Mouse (Mus musculus) intestine, embryonic 16.5 days (tissue): ENCODE measurements around the gene 4933411K16Rik. TPM values are rescaled to one million over a fixed set of nuclear protein-coding genes. Genes with fewer than 3 reads are reported as not detected.
A peak's percentile ranks its signal among the peaks of the same experiment; 100 is the strongest.

Source experiments
- ATAC-seq: fragments of 200-750 bp; cut with Nextera tagmentation; 2 replicates; pipeline ENCODE4 v1.8.0; 2017; ENCODE audit warnings: moderate TSS enrichment, moderate library complexity
- H3K27ac ChIP-seq: fragments of 300-500 bp; sonication (generic); 2 replicates; pipeline ENCODE4 v1.5.1; 2014; ENCODE audit warnings: mild to moderate bottlenecking, low read length
- H3K27me3 ChIP-seq: fragments of 300-500 bp; sonication (generic); replicated peaks from 2 replicates; pipeline ENCODE4 v1.6.1; 2014; ENCODE audit warnings: low read length, control low read depth, mixed read lengths; ENCODE audit not compliant: control insufficient read depth, insufficient read depth
- H3K36me3 ChIP-seq: fragments of 300-500 bp; sonication (generic); 2 replicates; pipeline ENCODE4 v1.6.1; 2014; ENCODE audit warnings: low read length, control low read depth; ENCODE audit not compliant: control insufficient read depth, insufficient read depth
- H3K4me1 ChIP-seq: fragments of 300-500 bp; sonication (generic); 2 replicates; pipeline ENCODE4 v1.6.1; 2014; ENCODE audit warnings: low read length, control low read depth, mixed read lengths; ENCODE audit not compliant: control insufficient read depth, insufficient read depth
- H3K4me2 ChIP-seq: fragments of 300-500 bp; sonication (generic); 2 replicates; pipeline ENCODE4 v1.6.1; 2014; ENCODE audit warnings: low read depth, low read length, control low read depth
- H3K4me3 ChIP-seq: fragments of 300-500 bp; sonication (generic); 2 replicates; pipeline ENCODE4 v1.5.1; 2014; ENCODE audit warnings: mild to moderate bottlenecking, low read length
- H3K9ac ChIP-seq: fragments of 300-500 bp; sonication (generic); 2 replicates; pipeline ENCODE4 v1.6.1; 2014; ENCODE audit warnings: low read depth, low read length
- H3K9me3 ChIP-seq: fragments of 300-500 bp; sonication (generic); 2 replicates; pipeline ENCODE4 v1.6.1; 2016; ENCODE audit warnings: low read length, control low read depth; ENCODE audit not compliant: control insufficient read depth
- WGBS: fragments of 180-500 bp; shearing (Covaris S2); extraction: QIAGEN DNeasy Blood & Tissue Kit; methylation state at CpG from one replicate; pipeline ENCODE4 v1.1.7; 2014; 5-methylcytosine and 5-hydroxymethylcytosine counted together
- polyA plus RNA-seq: library from polyadenylated mRNA; unstranded; fragments of >200 nt; fragmentation: Nextera tagmentation; extraction: Ambion mirVana; gene quantifications from 2 replicates; pipeline ENCODE4 v1.2.1, GENCODE M21; 2015

Gene 4933411K16Rik
- 0.16 TPM in 1 of 2 replicates, not detected in the other for polyA plus RNA-seq

GRCm38 (mm10) chr19:42051948-42052347 lies at the start of gene 4933411K16Rik:
TSS of gene 4933411K16Rik (plus strand) at chr19:42052248.
- no peak within 1 kb of the TSS for H3K4me3 ChIP-seq
- H3K9ac ChIP-seq: no peak within 1 kb of the TSS
- H3K27ac ChIP-seq: no peak within 1 kb of the TSS
- ATAC-seq: no peak
- WGBS: 71% methylated on average over 4 of the region's 4 CpGs
- H3K9me3 ChIP-seq: no peaks in the 10 kb centered on the region
- no peak within 1 kb of the TSS for H3K4me2 ChIP-seq
- no peaks in the 10 kb centered on the region for H3K4me1 ChIP-seq
- H3K36me3 ChIP-seq: no peaks in the 10 kb centered on the region
- H3K27me3 ChIP-seq: no peaks in the 10 kb centered on the region

DNA sequence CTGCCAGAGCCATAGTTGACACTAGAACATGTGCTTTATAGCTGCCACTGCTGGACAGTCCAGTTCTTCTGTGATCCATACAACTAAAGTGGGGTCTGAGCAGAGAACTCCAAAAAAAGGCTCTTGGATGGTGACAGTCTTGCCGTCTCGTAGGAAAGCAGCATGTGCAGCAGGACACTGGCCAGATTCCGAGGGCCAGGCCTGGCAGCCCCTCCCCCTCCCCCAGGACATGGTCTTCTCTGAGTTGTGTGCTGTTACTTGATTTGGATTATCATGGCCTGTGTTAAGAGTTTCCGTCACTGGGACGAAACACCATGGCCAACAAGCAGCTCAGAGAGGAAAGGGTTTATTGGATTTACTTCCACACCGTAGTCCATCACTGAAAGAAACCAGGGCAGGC lies 47.8 kb upstream of the 4933411K16Rik start:
- H3K4me3 ChIP-seq: no peak overlapping the region
- no peaks in the 10 kb centered on the region for H3K9me3 ChIP-seq
- no peak overlapping the region for H3K9ac ChIP-seq
- no peak overlapping the region for H3K27ac ChIP-seq
- H3K36me3 ChIP-seq: no peaks in the 10 kb centered on the region
- H3K27me3 ChIP-seq: no peaks in the 10 kb centered on the region
- H3K4me2 ChIP-seq: no peak overlapping the region
- peaks cover 29% of the 10 kb centered on the region for H3K4me1 ChIP-seq
- ATAC-seq: no peak
- 66% methylated on average over 6 of the region's 6 CpGs for WGBS

GRCm38 (mm10) chr19:42005616-42006015 lies 46.4 kb upstream of the 4933411K16Rik start:
- no peak overlapping the region for H3K27ac ChIP-seq
- H3K4me2 ChIP-seq: no peak overlapping the region
- 71% methylated on average over 3 of the region's 3 CpGs for WGBS
- no peaks in the 10 kb centered on the region for H3K36me3 ChIP-seq
- H3K4me1 ChIP-seq: peaks cover 17% of the 10 kb centered on the region
- H3K4me3 ChIP-seq: no peak overlapping the region
- no peak for ATAC-seq
- H3K27me3 ChIP-seq: no peaks in the 10 kb centered on the region
- H3K9me3 ChIP-seq: no peaks in the 10 kb centered on the region
- 0 out of 2 replicates have a peak overlapping the region, but pooled peaks have one; percentile 5 for H3K9ac ChIP-seq

GRCm38 (mm10) chr19:42006568-42006967 lies 45.5 kb upstream of the 4933411K16Rik start:
- no peak overlapping the region for H3K9ac ChIP-seq
- WGBS: 54% methylated on average over 8 of the region's 8 CpGs
- no peak overlapping the region for H3K27ac ChIP-seq
- H3K27me3 ChIP-seq: no peaks in the 10 kb centered on the region
- H3K4me2 ChIP-seq: no peak overlapping the region
- H3K36me3 ChIP-seq: no peaks in the 10 kb centered on the region
- no peak for ATAC-seq
- H3K4me1 ChIP-seq: peaks cover 9% of the 10 kb centered on the region; the same call in 1 of the 2 replicates
- H3K9me3 ChIP-seq: no peaks in the 10 kb centered on the region
- H3K4me3 ChIP-seq: no peak overlapping the region

DNA sequence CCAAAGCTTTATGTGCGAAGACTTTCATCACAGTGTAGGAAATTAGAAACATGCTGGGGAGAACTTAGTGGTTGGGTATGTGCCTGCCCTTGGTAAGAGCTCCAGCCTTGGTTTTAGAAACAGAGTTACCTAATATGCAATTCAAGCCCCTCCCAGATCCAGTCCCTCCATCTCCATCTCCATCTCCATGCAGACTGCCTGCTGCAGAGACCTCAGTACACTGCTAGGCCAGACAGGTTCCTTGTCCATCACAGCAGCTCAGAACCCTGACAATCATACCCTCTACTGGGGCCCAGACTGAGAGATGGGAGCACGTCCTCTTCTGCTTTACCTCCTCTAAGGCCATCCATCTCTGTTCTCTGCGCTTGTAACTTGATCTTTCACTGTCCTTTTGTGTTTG lies 43.5 kb upstream of the 4933411K16Rik start:
- H3K27me3 ChIP-seq: no peaks in the 10 kb centered on the region
- no peak overlapping the region for H3K9ac ChIP-seq
- H3K36me3 ChIP-seq: no peaks in the 10 kb centered on the region
- H3K4me3 ChIP-seq: no peak overlapping the region
- H3K9me3 ChIP-seq: no peaks in the 10 kb centered on the region
- H3K4me1 ChIP-seq: peaks cover 8% of the 10 kb centered on the region; the same call in 1 of the 2 replicates
- WGBS: 68% methylated on average over 3 of the region's 3 CpGs
- ATAC-seq: no peak
- H3K4me2 ChIP-seq: no peak overlapping the region
- no peak overlapping the region for H3K27ac ChIP-seq

- 42% methylated on average over 7 of the region's 7 CpGs for WGBS
- no peaks in the 10 kb centered on the region for H3K27me3 ChIP-seq
- no peak overlapping the region for H3K4me3 ChIP-seq
- no peaks in the 10 kb centered on the region for H3K9me3 ChIP-seq
- no peak overlapping the region for H3K4me2 ChIP-seq
- no peaks in the 10 kb centered on the region for H3K36me3 ChIP-seq
- H3K4me1 ChIP-seq: peaks cover 8% of the 10 kb centered on the region; the same call in 1 of the 2 replicates
- H3K9ac ChIP-seq: no peak overlapping the region
- H3K27ac ChIP-seq: no peak overlapping the region
- ATAC-seq: no peak
These were observed 43.0 kb upstream of the 4933411K16Rik start for GRCm38 (mm10) chr19:42009067-42009466.

DNA sequence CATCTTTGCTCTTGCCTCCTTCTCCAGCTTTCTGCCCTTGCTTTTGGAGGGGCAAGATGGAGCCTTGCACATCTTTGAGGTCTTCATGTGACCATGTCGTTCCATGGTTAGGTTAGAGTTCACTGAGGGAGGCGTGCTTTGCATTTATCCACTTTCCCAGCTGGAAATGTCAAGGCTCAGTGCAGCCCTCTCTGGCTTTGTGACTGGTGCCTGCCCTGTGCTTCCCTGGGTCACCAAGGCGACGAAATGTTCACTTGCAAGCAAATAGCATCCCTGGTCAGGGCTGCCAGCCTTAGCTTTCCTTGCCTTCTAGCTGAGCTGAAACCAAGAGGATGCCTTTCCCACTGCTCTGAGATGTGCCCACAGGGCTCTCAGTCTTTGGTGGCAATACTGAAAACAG lies 41.6 kb upstream of the 4933411K16Rik start:
- Histone ChIP-seq H3K9me3 (no peaks in the 10 kb centered on the region), H3K4me3 (no peak overlapping the region), H3K4me1 (no peaks in the 10 kb centered on the region; the same call in 1 of the 2 replicates), H3K27ac (no peak overlapping the region), H3K36me3 (no peaks in the 10 kb centered on the region), H3K27me3 (no peaks in the 10 kb centered on the region), H3K9ac (no peak overlapping the region), H3K4me2 (no peak overlapping the region)
- 77% methylated on average over 4 of the region's 4 CpGs for WGBS
- no peak for ATAC-seq

DNA sequence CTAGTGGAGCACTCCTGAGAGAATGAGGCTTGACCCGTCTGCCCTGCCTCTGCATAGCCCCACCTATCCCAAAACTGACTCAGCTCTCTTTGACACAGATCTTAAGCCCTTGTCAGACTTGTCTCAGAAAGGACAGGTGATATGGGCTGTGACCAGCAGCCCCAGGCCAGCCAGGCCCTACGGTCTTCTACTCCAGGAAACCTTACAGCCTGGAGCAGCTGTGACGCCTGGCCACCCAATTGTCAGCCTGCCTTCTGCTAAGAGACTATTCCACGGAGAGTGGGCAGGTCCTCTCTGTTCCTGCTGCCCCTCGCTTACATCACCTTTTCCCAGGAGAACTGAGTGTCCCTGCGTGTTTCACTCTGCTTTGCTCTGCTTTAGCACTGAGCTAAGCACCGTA lies 40.9 kb upstream of the 4933411K16Rik start:
- WGBS: 86% methylated on average over 7 of the region's 7 CpGs
- Histone ChIP-seq H3K4me1 (no peaks in the 10 kb centered on the region), H3K9me3 (no peaks in the 10 kb centered on the region), H3K9ac (no peak overlapping the region), H3K27ac (no peak overlapping the region), H3K36me3 (no peaks in the 10 kb centered on the region), H3K4me2 (no peak overlapping the region), H3K27me3 (no peaks in the 10 kb centered on the region), H3K4me3 (no peak overlapping the region)
- no peak for ATAC-seq

GRCm38 (mm10) chr19:42014231-42014825 lies 37.7 kb upstream of the 4933411K16Rik start:
- Histone ChIP-seq H3K27ac (no peak overlapping the region), H3K4me3 (no peak overlapping the region), H3K4me1 (peaks cover 5% of the 10 kb centered on the region), H3K36me3 (no peaks in the 10 kb centered on the region), H3K4me2 (no peak overlapping the region), H3K27me3 (no peaks in the 10 kb centered on the region), H3K9me3 (no peaks in the 10 kb centered on the region), H3K9ac (no peak overlapping the region)
- ATAC-seq: no peak
- WGBS: 85% methylated on average over 3 of the region's 3 CpGs

DNA sequence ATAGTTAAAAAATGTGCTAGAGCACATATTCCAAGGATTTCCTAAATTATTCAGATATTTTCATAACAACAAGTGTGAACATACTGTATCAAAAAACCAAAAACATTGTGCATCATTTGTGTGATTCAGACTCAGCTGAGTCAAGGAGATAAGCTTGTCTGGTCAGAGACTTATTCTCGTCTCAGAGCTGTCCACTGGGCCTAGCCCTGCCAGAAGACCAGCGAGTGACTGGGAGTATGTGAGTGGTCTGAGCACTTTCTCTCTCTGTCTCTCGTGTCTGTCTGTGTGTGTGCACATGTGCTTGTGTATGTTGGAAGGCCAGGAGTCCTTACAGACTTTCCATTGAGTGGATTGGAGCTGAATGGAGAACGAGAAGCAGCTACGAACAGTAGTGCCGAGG lies 37.0 kb upstream of the 4933411K16Rik start:
- Histone ChIP-seq H3K4me3 (no peak overlapping the region), H3K27me3 (no peaks in the 10 kb centered on the region), H3K27ac (no peak overlapping the region), H3K9me3 (no peaks in the 10 kb centered on the region), H3K36me3 (no peaks in the 10 kb centered on the region), H3K4me2 (no peak overlapping the region), H3K4me1 (peaks cover 5% of the 10 kb centered on the region), H3K9ac (no peak overlapping the region)
- 87% methylated on average over 6 of the region's 6 CpGs for WGBS
- ATAC-seq: no peak
